16 mouse cellular contexts compared by ENCODE assay signal in genomic region chrX:134582888-134583669, GRCm38 (mm10). TPM values are rescaled to one million over a fixed set of nuclear protein-coding genes. Genes with fewer than 3 reads are reported as not detected.
A peak's percentile ranks its signal among the peaks of the same experiment; 100 is the strongest.
DNase-seq lines count a peak whose midpoint lies in the region; ATAC-seq and TF ChIP-seq lines count a peak whose summit lies in the region.
"Had no signal": no experiment of that assay in that cellular context is flagged by ENCODE, and none has a peak within 500 bp of the region (broad histone marks: within the 10 kb centered on the region; RNA-seq: fewer than 3 reads in every experiment).

Btk (minus strand) TSS chrX:134583570.

- no peak for TF ChIP-seq RAD21 in CH12.LX (IDR thresholded peaks at IDR 0.05; ENCODE audit: low read depth, low read length)

- in situ Hi-C loops in CH12.LX (cut with MboI; ENCODE audit: low pct_ligation_motif_present, low pct_unique_long_range_greater_than_20kb, low sequenced_read_pairs), result no loop called here

- no peaks in the 10 kb centered on the region; a peak in 1 of 4 replicates for H3K4me1 ChIP-seq in CH12.LX (ENCODE audit: control insufficient read depth in 1 of 2, insufficient read depth in 2 of 2)
- peaks cover 54% of the 10 kb centered on the region for H3K4me1 ChIP-seq in erythroblast, embryonic 14.5 days (ENCODE audit: control insufficient read depth)

- no peaks in the 10 kb centered on the region for H3K27me3 ChIP-seq in CH12.LX (replicated peaks)
- no peaks in the 10 kb centered on the region for H3K27me3 ChIP-seq in erythroblast, embryonic 14.5 days (ENCODE audit: control insufficient read depth)

- no peaks in the 10 kb centered on the region for H3K9me3 ChIP-seq in CH12.LX (replicated peaks; ENCODE audit: low read length)
- peaks cover 7% of the 10 kb centered on the region; the same call in 1 of the 2 replicates for H3K9me3 ChIP-seq in erythroblast, embryonic 14.5 days (ENCODE audit: control insufficient read depth, low read length)
- H3K9me3 ChIP-seq: limb, embryonic 13.5 days had no signal

- peak within 1 kb of the TSS; percentile 93 for H3K9ac ChIP-seq in CH12.LX (ENCODE audit: insufficient read depth, low read depth)

- H3K4me2 ChIP-seq in CH12.LX (ENCODE audit: insufficient read depth, low read depth, poor library complexity, severe bottlenecking), result peak within 1 kb of the TSS; percentile 82

- TF ChIP-seq EP300 in CH12.LX (IDR thresholded peaks at IDR 0.05; ENCODE audit: low read length), result peak; percentile 57

- peaks cover 3 to 4% of the 10 kb centered on the region in 2 experiments for H3K36me3 ChIP-seq in CH12.LX (replicated peaks in 1 of 2; ENCODE audit: control insufficient read depth in 1 of 2, insufficient read depth in 1 of 2, low read length in 1 of 2)
- H3K36me3 ChIP-seq in erythroblast, embryonic 14.5 days (ENCODE audit: control insufficient read depth), result peaks cover 6% of the 10 kb centered on the region
- H3K36me3 ChIP-seq: limb, embryonic 13.5 days had no signal

- ATAC-seq in megakaryocyte, adult 5-6 weeks (ENCODE audit: poor library complexity, severe bottlenecking), result peak; percentile 41

- TF ChIP-seq CTCF in CH12.LX (conservative IDR thresholded peaks at IDR 0.05 in 1 of 2, IDR thresholded peaks at IDR 0.05 in 1 of 2; ENCODE audit: low read depth in 2 of 2, low read length in 2 of 2), result no peak

- H3K79me2 ChIP-seq in CH12.LX (replicated peaks; ENCODE audit: control insufficient read depth, extremely low read depth, insufficient read depth, poor library complexity, severe bottlenecking), result peaks cover 48% of the 10 kb centered on the region

- dilution Hi-C loops in CH12.LX (cut with MboI; ENCODE audit: extremely low pct_ligation_motif_present, extremely low pct_unique_long_range_greater_than_20kb, low sequenced_read_pairs), result no loop called here

- peak; percentile 61 for TF ChIP-seq POLR2A in CH12.LX (IDR thresholded peaks at IDR 0.05; ENCODE audit: low read depth, low read length)

- DNase-seq in 416B (ENCODE audit: low read depth) (peak; percentile 77), CH12.LX (ENCODE audit: extremely low read depth) (peak; percentile 51)
- no peak for DNase-seq in right cerebral cortex, postnatal 10 days (ENCODE audit: low spot score in 2 of 2)
- DNase-seq in gastrocnemius, adult 18-20 months (ENCODE audit: low spot score), result no peak
- DNase-seq in right cerebral cortex, postnatal 14 days, result no peak
- DNase-seq: adrenal gland, postnatal 14 days; cerebellum, adult 11 months; gastrocnemius, postnatal 25 days; kidney, adult 8-10 months; lung, postnatal 36 days had no signal

- H3K27ac ChIP-seq in CH12.LX (ENCODE audit: insufficient read depth, low read depth), result peak within 1 kb of the TSS; percentile 85
- H3K27ac ChIP-seq: hindbrain, embryonic 14.5 days; left cerebral cortex, adult 2 months had no signal

- H3K4me3 ChIP-seq in CH12.LX (replicated peaks in 1 of 3; ENCODE audit: low read depth in 2 of 3, low read length in 2 of 3, poor library complexity in 1 of 3), result peak within 1 kb of the TSS; percentile 72 to 93 (median 90)
- H3K4me3 ChIP-seq in erythroblast, embryonic 14.5 days (replicated peaks), result peak within 1 kb of the TSS; percentile 63
- H3K4me3 ChIP-seq: left cerebral cortex, adult 2 months had no signal

TF ChIP-seq in CH12.LX, 34 proteins besides CTCF, POLR2A, EP300 and RAD21:
- peak; percentile 63; the same call in 1 of the 2 replicates for TF ChIP-seq NELFE (IDR thresholded peaks at IDR 0.05; ENCODE audit: low read depth, low read length)
- TF ChIP-seq MYC (IDR thresholded peaks at IDR 0.05; ENCODE audit: low read depth, low read length), result no peak
- 0 out of 2 replicates have a peak, but pooled peaks have one; percentile 30 for TF ChIP-seq ZMIZ1 (IDR thresholded peaks at IDR 0.05; ENCODE audit: low read depth, low read length)
- TF ChIP-seq ZNF384 (IDR thresholded peaks at IDR 0.05; ENCODE audit: low read depth, low read length), result peak; percentile 87
- TF ChIP-seq MAZ (IDR thresholded peaks at IDR 0.05; ENCODE audit: low read depth, low read length), result no peak
- TF ChIP-seq MAFK (IDR thresholded peaks at IDR 0.05; ENCODE audit: insufficient replicate concordance, low read length), result no peak
- TF ChIP-seq TBP (conservative IDR thresholded peaks at IDR 0.05; ENCODE audit: low read depth, low read length), result peak; percentile 22; the same call in 1 of the 2 replicates
- TF ChIP-seq POLR2AphosphoS2 (IDR thresholded peaks at IDR 0.05; ENCODE audit: low read depth, low read length), result no peak
- TF ChIP-seq KAT2A (IDR thresholded peaks at IDR 0.05; ENCODE audit: insufficient replicate concordance, low read length), result no peak
- TF ChIP-seq CHD1 (IDR thresholded peaks at IDR 0.05; ENCODE audit: low read depth, low read length), result peak; percentile 89; the same call in 1 of the 2 replicates
- TF ChIP-seq BHLHE40 (IDR thresholded peaks at IDR 0.05; ENCODE audit: low read depth, low read length), result no peak
- no peak for TF ChIP-seq JUN (IDR thresholded peaks at IDR 0.05; ENCODE audit: insufficient read depth, low read depth, low read length)
- 0 out of 2 replicates have a peak, but pooled peaks have one; percentile 19 for TF ChIP-seq SIN3A (IDR thresholded peaks at IDR 0.05; ENCODE audit: low read length)
- TF ChIP-seq USF1 (IDR thresholded peaks at IDR 0.05; ENCODE audit: low read depth, low read length), result no peak
- no peak for TF ChIP-seq CHD2 (IDR thresholded peaks at IDR 0.05; ENCODE audit: low read length)
- no peak for TF ChIP-seq MAX (IDR thresholded peaks at IDR 0.05; ENCODE audit: low read length)
- TF ChIP-seq RCOR1 (conservative IDR thresholded peaks at IDR 0.05; ENCODE audit: low read depth, low read length), result no peak
- TF ChIP-seq UBTF (IDR thresholded peaks at IDR 0.05; ENCODE audit: low read depth, low read length), result no peak
- no peak for TF ChIP-seq ZKSCAN1 (IDR thresholded peaks at IDR 0.05; ENCODE audit: borderline replicate concordance, low read depth, low read length)
- peak; percentile 20; the same call in 1 of the 2 replicates for TF ChIP-seq ELF1 (IDR thresholded peaks at IDR 0.05; ENCODE audit: low read depth, low read length)
- peak; percentile 39; the same call in 1 of the 2 replicates for TF ChIP-seq TCF12 (IDR thresholded peaks at IDR 0.05; ENCODE audit: low read depth, low read length)
- no peak for TF ChIP-seq NRF1 (IDR thresholded peaks at IDR 0.05; ENCODE audit: low read depth, low read length)
- no peak for TF ChIP-seq GABPA (IDR thresholded peaks at IDR 0.05; ENCODE audit: insufficient replicate concordance, low read depth, low read length)
- no peak for TF ChIP-seq ETS1 (conservative IDR thresholded peaks at IDR 0.05; ENCODE audit: low read depth, low read length)
- peak; percentile 63; the same call in 1 of the 2 replicates for TF ChIP-seq IRF4 (IDR thresholded peaks at IDR 0.05; ENCODE audit: low read depth, low read length)
- TF ChIP-seq JUND (conservative IDR thresholded peaks at IDR 0.05; ENCODE audit: low read depth, low read length), result no peak
- TF ChIP-seq SMC3 (IDR thresholded peaks at IDR 0.05; ENCODE audit: low read depth, low read length), result no peak
- TF ChIP-seq MXI1 (IDR thresholded peaks at IDR 0.05; ENCODE audit: low read depth, low read length), result 0 out of 2 replicates have a peak, but pooled peaks have one; percentile 31
- TF ChIP-seq USF2 (conservative IDR thresholded peaks at IDR 0.05; ENCODE audit: low read depth, low read length), result no peak
- no peak for TF ChIP-seq PAX5 (IDR thresholded peaks at IDR 0.05; ENCODE audit: low read length)
- no peak for TF ChIP-seq E2F4 (IDR thresholded peaks at IDR 0.05; ENCODE audit: insufficient replicate concordance, low read depth, low read length)
- 0 out of 2 replicates have a peak, but pooled peaks have one; percentile 9 for TF ChIP-seq MEF2A (IDR thresholded peaks at IDR 0.05; ENCODE audit: borderline replicate concordance, low read depth, low read length)
- peak; percentile 22; the same call in 1 of the 2 replicates for TF ChIP-seq HCFC1 (IDR thresholded peaks at IDR 0.05; ENCODE audit: low read depth, low read length)
- TF ChIP-seq ZC3H11A (IDR thresholded peaks at IDR 0.05; ENCODE audit: low read depth, low read length), result no peak

RNA-seq across cellular contexts. Expression of gene Btk, which starts in this region (rescaled TPM):
- total RNA-seq in CH12.LX (2012; rRNA removed) (16.2 and 23.2 TPM in 2 replicates), CH12.LX (2014; rRNA removed) (32.9 and 38.1 TPM in 2 replicates)
- polyA plus RNA-seq in CH12.LX (2012; ENCODE audit: insufficient read length, low read depth), result 53.4 and 69.0 TPM in 2 replicates
- 0.12 and 0.29 TPM in 2 replicates for polyA plus RNA-seq in erythroblast, embryonic 14.5 days (2012)
- 54.9 and 56.9 TPM in 2 replicates for total RNA-seq in megakaryocyte, adult 5-6 weeks (2015)
- total RNA-seq in megakaryocyte, adult 5-6 weeks (2017), result 57.7 and 63.3 TPM in 2 replicates
- under 1 TPM; 0.23 to 0.43 TPM for total RNA-seq in gastrocnemius, adult 18-20 months (2021)
- polyA plus RNA-seq: myocyte had no signal

Comparison
In these comparisons a context has a peak if more than half of its experiments do, and no peak if none do; other contexts are left out.
1. RNA of gene Btk (total RNA-seq): 54.9 to 63.3 TPM in megakaryocyte, adult 5-6 weeks and 16.2 to 38.1 TPM in CH12.LX; 0.23 to 0.43 TPM in gastrocnemius, adult 18-20 months; every median in the first group is over 10 times any median in the second.
2. RNA of gene Btk (polyA plus RNA-seq): 53.4 to 69.0 TPM in CH12.LX; 0.12 to 0.29 TPM in erythroblast, embryonic 14.5 days; every median in the first group is over 10 times any median in the second.
3. DNase-seq: peak in 416B (single experiment) and CH12.LX (single experiment); none in right cerebral cortex, postnatal 10 days (0 of 2), gastrocnemius, adult 18-20 months (single experiment) and right cerebral cortex, postnatal 14 days (single experiment).